Mouse (Mus musculus) G1E (cell line): ENCODE measurements around the gene Lrrfip2. TPM values are rescaled to one million over a fixed set of nuclear protein-coding genes. Genes with fewer than 3 reads are reported as not detected.

Source experiments
- ATAC-seq: 2 replicates; pipeline ENCODE4 v1.8.0; 2016; ENCODE audit warnings: mild to moderate bottlenecking; ENCODE audit not compliant: insufficient number of reproducible peaks, poor library complexity, low FRiP score, severe bottlenecking; ENCODE audit errors: extremely low read depth
- DNase-seq: peaks from one replicate; pipeline ENCODE4 v3.0.0; 2012; ENCODE audit warnings: low spot score
- H3K27me3 ChIP-seq: 2 replicates; pipeline ENCODE4 v1.6.1; 2012; ENCODE audit warnings: mild to moderate bottlenecking, low read length, inconsistent platforms; ENCODE audit not compliant: insufficient read depth
- H3K36me3 ChIP-seq: replicated peaks from 2 replicates; pipeline ENCODE3; 2012; ENCODE audit warnings: mild to moderate bottlenecking, inconsistent platforms
- H3K4me1 ChIP-seq: 2 replicates; pipeline ENCODE4 v1.6.1; 2012; ENCODE audit warnings: low read depth, low read length, inconsistent platforms, mixed read lengths; ENCODE audit not compliant: insufficient read depth
- H3K4me3 ChIP-seq: 2 replicates; pipeline ENCODE4 v1.5.1; 2012; ENCODE audit warnings: low read depth, mild to moderate bottlenecking, inconsistent platforms, low read length, moderate library complexity, mixed read lengths
- H3K9me3 ChIP-seq: replicated peaks from 2 replicates; pipeline ENCODE4 v1.6.1; 2012; ENCODE audit warnings: inconsistent platforms
- CTCF ChIP-seq: IDR thresholded peaks from 2 replicates; pipeline ENCODE4 v1.5.1; 2012; ENCODE audit warnings: low read depth, low read length, inconsistent platforms, mixed read lengths
- GATA1 ChIP-seq: IDR thresholded peaks from 2 replicates; pipeline ENCODE4 v1.6.1; 2012; ENCODE audit warnings: borderline replicate concordance, low read length, inconsistent platforms, mixed read lengths
- GATA2 ChIP-seq: IDR thresholded peaks from 2 replicates; pipeline ENCODE4 v1.6.1; 2012; ENCODE audit warnings: low read depth, low read length, inconsistent platforms, borderline replicate concordance
- POLR2AphosphoS5 ChIP-seq: IDR thresholded peaks from 2 replicates; pipeline ENCODE4 v1.6.1; 2012; ENCODE audit warnings: low read depth, low read length, inconsistent platforms; ENCODE audit not compliant: insufficient replicate concordance
- TAL1 ChIP-seq: conservative IDR thresholded peaks from 2 replicates; pipeline ENCODE4 v1.6.1; 2012; ENCODE audit warnings: low read depth, low read length, inconsistent platforms, mixed read lengths
- polyA plus RNA-seq: library from polyadenylated mRNA; stranded (reverse); fragments of >175 nt; gene quantifications from 2 replicates; pipeline ENCODE4 v1.2.3, GENCODE M21; 2012
- total RNA-seq, 2 experiments: library from RNA; stranded (forward) in 1 of 2; stranded (reverse) in 1 of 2; fragments of 200-1000 nt in 1 of 2; fragments of >200 nt in 1 of 2; fragmentation: Nextera tagmentation in 1 of 2; gene quantifications; 2 replicates each; pipeline ENCODE4 v1.2.3; 2014 to 2017

Lrrfip2 gene
- total and polyA plus RNA-seq, 3 experiments, result 14.3 to 38.4 (median 28.4) TPM

GRCm38 (mm10) chr9:111152314-111152897 lies 35.0 kb downstream of the Lrrfip2 start:
- no peak for DNase-seq

DNA sequence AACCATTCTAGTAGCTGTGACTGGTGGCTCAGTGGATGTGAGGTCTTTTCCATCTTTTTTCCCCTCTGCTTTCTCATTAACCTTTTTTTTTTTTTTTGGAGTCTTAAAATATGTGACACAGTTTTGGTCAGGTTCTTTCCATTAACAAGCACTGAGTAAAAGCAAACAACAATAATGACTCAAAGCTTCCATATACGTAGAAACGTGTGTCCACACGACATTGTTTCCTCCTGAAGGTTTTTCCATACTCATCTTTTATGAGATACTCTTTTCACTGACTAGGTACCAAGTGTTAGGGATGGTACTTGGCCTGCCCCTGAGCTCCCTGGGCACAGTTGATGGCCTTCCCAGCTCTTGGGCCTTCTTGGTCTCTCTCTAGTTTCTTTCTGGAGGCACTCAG lies 35.6 kb downstream of the Lrrfip2 start:
- DNase-seq (no peak), ATAC-seq (no peak)
- Histone ChIP-seq H3K4me1 (peaks cover 7% of the 10 kb centered on the region; the same call in 1 of the 2 replicates), H3K27me3 (no peaks in the 10 kb centered on the region), H3K9me3 (no peaks in the 10 kb centered on the region), H3K4me3 (no peak overlapping the region), H3K36me3 (peaks cover 14% of the 10 kb centered on the region)
- TF ChIP-seq GATA2 (no peak), CTCF (no peak), TAL1 (no peak), GATA1 (no peak), POLR2AphosphoS5 (no peak)

More at GRCm38 (mm10) chr9:111152314-111152897, 35.0 kb downstream of the Lrrfip2 start:
- H3K4me3 ChIP-seq, result no peak overlapping the region
- peaks cover 7% of the 10 kb centered on the region; the same call in 1 of the 2 replicates for H3K4me1 ChIP-seq
- TF ChIP-seq GATA1 (no peak), TAL1 (peak; percentile 11; the same call in 1 of the 2 replicates)
- no peaks in the 10 kb centered on the region for H3K27me3 ChIP-seq
- ATAC-seq, result peak; percentile 82
- no peaks in the 10 kb centered on the region for H3K9me3 ChIP-seq
- peaks cover 13% of the 10 kb centered on the region for H3K36me3 ChIP-seq

DNA sequence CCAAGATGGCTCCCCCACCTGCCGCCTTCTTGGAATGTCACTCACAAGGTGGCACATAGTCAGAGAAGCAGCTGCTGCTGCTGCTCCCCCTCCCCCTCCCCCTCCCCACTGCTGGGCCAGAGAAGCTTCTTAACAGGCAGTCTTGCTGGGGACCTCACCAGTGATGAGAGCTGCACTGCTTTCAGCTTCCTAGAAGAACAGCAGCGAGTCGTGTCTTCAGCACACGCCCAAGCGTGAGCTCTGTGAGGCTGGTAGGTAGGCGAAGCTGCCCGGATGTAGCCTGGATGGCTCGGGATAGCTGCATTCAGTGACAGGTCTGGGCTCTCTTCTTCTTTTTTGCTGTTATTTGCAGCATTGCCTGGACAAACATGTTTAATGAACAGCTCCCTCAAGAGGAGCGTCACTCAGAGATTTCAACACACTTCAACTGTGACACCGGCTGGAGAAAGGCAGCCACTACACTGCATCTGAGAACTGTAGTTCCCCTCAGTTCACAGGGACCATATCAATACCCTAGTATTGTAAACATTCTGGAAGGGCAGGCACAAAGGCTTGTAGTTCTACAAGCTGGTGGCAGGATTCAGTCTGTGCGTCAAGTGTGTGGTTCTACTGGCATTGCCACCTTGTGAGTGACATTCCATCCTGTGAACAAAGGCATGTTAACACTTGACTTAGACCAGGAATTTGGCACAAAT lies 38.5 kb downstream of the Lrrfip2 start:
- Histone ChIP-seq H3K36me3 (peaks cover 12% of the 10 kb centered on the region), H3K4me3 (no peak overlapping the region), H3K9me3 (no peaks in the 10 kb centered on the region), H3K4me1 (peaks cover 7% of the 10 kb centered on the region; the same call in 1 of the 2 replicates), H3K27me3 (no peaks in the 10 kb centered on the region)
- no peak for DNase-seq
- TF ChIP-seq GATA2 (no peak), TAL1 (no peak), CTCF (no peak), GATA1 (no peak), POLR2AphosphoS5 (no peak)
- no peak for ATAC-seq

GRCm38 (mm10) chr9:111159562-111159961 lies 42.2 kb downstream of the Lrrfip2 start:
- no peak for TF ChIP-seq GATA2
- TF ChIP-seq GATA1, result no peak
- no peak for TF ChIP-seq CTCF
- TF ChIP-seq POLR2AphosphoS5, result no peak
- no peak for TF ChIP-seq TAL1
- Histone ChIP-seq H3K4me1 (no peaks in the 10 kb centered on the region), H3K27me3 (no peaks in the 10 kb centered on the region), H3K9me3 (no peaks in the 10 kb centered on the region), H3K4me3 (no peak overlapping the region), H3K36me3 (peaks cover 29% of the 10 kb centered on the region)
- DNase-seq (no peak), ATAC-seq (no peak)

- ATAC-seq (no peak), DNase-seq (no peak)
- H3K36me3 ChIP-seq, result peaks cover 22% of the 10 kb centered on the region
- no peaks in the 10 kb centered on the region for H3K4me1 ChIP-seq
- TF ChIP-seq GATA1 (no peak), GATA2 (no peak), TAL1 (no peak), POLR2AphosphoS5 (no peak), CTCF (no peak)
- no peak overlapping the region for H3K4me3 ChIP-seq
- H3K27me3 ChIP-seq, result no peaks in the 10 kb centered on the region
- H3K9me3 ChIP-seq, result no peaks in the 10 kb centered on the region
Observed at GRCm38 (mm10) chr9:111161213-111161612, 43.8 kb downstream of the Lrrfip2 start.

GRCm38 (mm10) chr9:111166612-111167011 lies 49.2 kb downstream of the Lrrfip2 start:
- H3K4me3 ChIP-seq, result no peak overlapping the region
- no peak for ATAC-seq
- TF ChIP-seq GATA1 (no peak), TAL1 (no peak), GATA2 (no peak), POLR2AphosphoS5 (no peak), CTCF (no peak)

More at GRCm38 (mm10) chr9:111166612-111167011, 49.2 kb downstream of the Lrrfip2 start:
- Histone ChIP-seq H3K4me1 (no peaks in the 10 kb centered on the region), H3K9me3 (no peaks in the 10 kb centered on the region), H3K36me3 (peaks cover 20% of the 10 kb centered on the region), H3K27me3 (no peaks in the 10 kb centered on the region)
- DNase-seq, result no peak
